Mouse (Mus musculus): ENCODE measurements around the gene Ttc39d. TPM values are rescaled to one million over a fixed set of nuclear protein-coding genes. Genes with fewer than 3 reads are reported as not detected.

Ttc39d gene
- polyA plus RNA-seq, 1 experiment from 2014 or later: not detected

DNA sequence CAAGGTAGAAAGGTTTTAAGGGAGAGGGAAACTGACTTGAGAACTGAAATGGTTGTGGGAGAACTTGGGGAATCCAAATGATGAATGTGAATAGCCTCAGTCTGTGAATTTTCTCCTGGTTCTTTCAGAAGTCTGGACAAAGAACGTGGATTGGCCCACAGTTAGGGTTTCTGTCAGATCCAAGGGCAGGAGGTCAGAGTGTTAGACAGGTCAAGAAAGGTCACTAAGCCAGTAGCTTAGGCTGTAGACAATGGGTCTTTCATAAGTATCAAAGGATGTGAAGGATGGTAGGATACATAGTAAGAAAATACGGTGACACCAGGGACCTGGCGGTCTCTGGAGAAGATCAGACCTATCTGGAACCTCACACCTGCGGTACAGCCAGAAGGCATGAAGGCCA is 39.8 kb upstream of the Ttc39d start:
- Histone ChIP-seq H3K4me3 (replicated peaks; ENCODE audit: low read depth, low read length) (no peak overlapping the region), H3K36me3 (ENCODE audit: insufficient read depth, low read length) (no peaks in the 10 kb centered on the region), H3K27me3 (ENCODE audit: insufficient read depth, low read length) (no peaks in the 10 kb centered on the region), H3K4me1 (replicated peaks; ENCODE audit: insufficient read depth, low read length) (peaks cover 9% of the 10 kb centered on the region; the same call in 1 of the 2 replicates), H3K9me3 (replicated peaks; ENCODE audit: low read length) (no peaks in the 10 kb centered on the region), H3K9ac (ENCODE audit: low read depth, low read length) (no peak overlapping the region), H3K27ac (no peak overlapping the region), H3K4me2 (ENCODE audit: low read length) (no peak overlapping the region)
- ATAC-seq (replicated peaks; ENCODE audit: low FRiP score, low read depth) (no peak), DNase-seq (ENCODE audit: low spot score) (no peak)
- no peak for TF ChIP-seq CTCF (IDR thresholded peaks at IDR 0.05; ENCODE audit: low read depth)
- 79% methylated on average over 4 of the region's 4 CpGs for WGBS

DNA sequence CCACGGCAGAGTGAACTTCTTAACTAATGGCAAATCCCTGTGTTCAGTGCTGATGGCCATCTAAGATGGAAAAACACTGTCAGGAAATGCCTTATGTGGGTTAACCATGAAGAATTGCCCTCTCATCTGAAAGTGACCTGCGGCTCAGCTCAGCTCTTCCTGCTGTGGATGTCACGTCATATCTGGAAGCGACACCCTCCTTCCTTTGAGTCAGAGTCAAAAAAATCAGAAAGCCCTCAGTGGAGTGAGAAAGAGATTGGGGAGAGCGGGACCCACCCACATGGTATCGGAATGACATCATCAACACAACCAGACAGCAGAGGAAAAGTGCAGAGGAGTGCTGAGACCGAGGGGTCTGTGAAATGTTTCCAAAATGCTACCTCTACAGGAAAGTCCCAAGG is 39.4 kb upstream of the Ttc39d start:
- Histone ChIP-seq H3K36me3 (ENCODE audit: insufficient read depth, low read length) (no peaks in the 10 kb centered on the region), H3K4me2 (ENCODE audit: low read length) (0 out of 2 replicates have a peak overlapping the region, but pooled peaks have one; percentile 47), H3K27ac (no peak overlapping the region), H3K9ac (ENCODE audit: low read depth, low read length) (no peak overlapping the region), H3K9me3 (replicated peaks; ENCODE audit: low read length) (no peaks in the 10 kb centered on the region), H3K4me3 (replicated peaks; ENCODE audit: low read depth, low read length) (no peak overlapping the region), H3K27me3 (ENCODE audit: insufficient read depth, low read length) (no peaks in the 10 kb centered on the region), H3K4me1 (replicated peaks; ENCODE audit: insufficient read depth, low read length) (peaks cover 9% of the 10 kb centered on the region; the same call in 1 of the 2 replicates)
- TF ChIP-seq CTCF (IDR thresholded peaks at IDR 0.05; ENCODE audit: low read depth): no peak
- WGBS: 48% methylated on average over 7 of the region's 7 CpGs
- ATAC-seq (replicated peaks; ENCODE audit: low FRiP score, low read depth): peak; percentile 47; the same call in 1 of the 2 replicates
- peak; percentile 59 for DNase-seq (ENCODE audit: low spot score)

DNA sequence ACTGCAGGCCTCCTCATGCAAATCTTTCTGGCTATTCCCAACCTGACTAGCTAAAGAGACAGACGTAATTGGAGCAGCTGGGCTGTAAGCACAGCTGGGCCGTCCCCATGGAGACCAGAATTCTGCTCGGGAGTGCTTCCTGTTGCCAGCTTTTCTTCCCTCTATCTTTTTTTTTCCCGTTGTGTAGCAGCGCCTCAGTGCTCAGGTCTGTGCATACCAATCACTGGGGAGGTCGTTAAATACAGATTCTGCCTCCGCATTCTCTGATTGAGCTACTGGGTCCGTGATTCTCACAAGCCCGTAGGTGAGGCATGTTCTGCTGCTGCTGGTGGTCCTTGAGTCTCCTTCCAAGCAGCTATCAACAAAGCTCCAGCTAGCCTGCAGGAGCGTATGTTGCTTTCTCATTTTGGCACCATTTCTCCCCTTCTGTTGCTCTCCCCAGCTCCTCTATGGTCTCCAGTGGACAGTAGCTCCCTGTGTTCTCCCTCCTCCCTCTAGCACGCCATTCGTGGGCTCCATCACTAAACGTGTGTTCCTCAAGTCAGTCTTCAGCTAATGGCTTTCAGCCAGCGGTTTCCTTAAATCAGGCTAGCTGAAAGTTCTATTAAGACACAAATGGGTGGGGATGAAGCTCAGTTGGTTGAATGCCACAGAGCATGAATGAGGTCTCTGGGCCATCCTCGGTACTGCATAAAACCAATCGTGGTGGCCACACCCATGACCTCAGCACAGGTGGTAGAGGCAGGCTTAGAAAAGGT is 38.7 kb upstream of the Ttc39d start:
- H3K4me3 ChIP-seq (replicated peaks; ENCODE audit: low read depth, low read length): 0 out of 2 replicates have a peak overlapping the region, but pooled peaks have one; percentile 5
- H3K27ac ChIP-seq: peak overlapping the region; percentile 25; the same call in 1 of the 2 replicates
- no peaks in the 10 kb centered on the region for H3K36me3 ChIP-seq (ENCODE audit: insufficient read depth, low read length)
- peak; percentile 83; the same call in 1 of the 2 replicates for ATAC-seq (replicated peaks; ENCODE audit: low FRiP score, low read depth)
- no peak overlapping the region for H3K9ac ChIP-seq (ENCODE audit: low read depth, low read length)
- H3K4me2 ChIP-seq (ENCODE audit: low read length): peak overlapping the region; percentile 47
- peaks cover 9% of the 10 kb centered on the region; the same call in 1 of the 2 replicates for H3K4me1 ChIP-seq (replicated peaks; ENCODE audit: insufficient read depth, low read length)
- no peak for TF ChIP-seq CTCF (IDR thresholded peaks at IDR 0.05; ENCODE audit: low read depth)
- peak; percentile 93 for DNase-seq (ENCODE audit: low spot score)
- no peaks in the 10 kb centered on the region for H3K27me3 ChIP-seq (ENCODE audit: insufficient read depth, low read length)
- H3K9me3 ChIP-seq (replicated peaks; ENCODE audit: low read length): no peaks in the 10 kb centered on the region
- WGBS: 18% methylated on average over 16 of the region's 16 CpGs

DNA sequence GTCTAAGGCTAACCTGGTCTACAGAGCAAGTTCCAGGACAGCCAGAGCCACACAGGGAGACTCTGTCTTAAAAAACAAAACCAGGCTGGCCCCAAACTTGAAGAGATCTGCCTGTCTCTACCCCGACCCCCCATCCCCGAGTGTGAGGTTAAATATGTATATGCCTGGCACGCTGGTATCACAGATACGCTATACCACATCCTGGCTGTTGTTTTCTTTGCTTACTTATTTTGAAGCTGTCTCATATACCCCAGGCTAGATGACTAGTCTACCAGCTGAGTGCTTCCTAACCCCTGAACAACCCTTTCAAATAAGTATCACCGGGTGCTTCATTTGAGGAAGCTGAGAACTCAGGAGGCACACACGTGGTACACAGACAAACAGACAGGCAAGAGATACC is 37.5 kb upstream of the Ttc39d start:
- ATAC-seq (replicated peaks; ENCODE audit: low FRiP score, low read depth) (no peak), DNase-seq (ENCODE audit: low spot score) (no peak)
- Histone ChIP-seq H3K9ac (ENCODE audit: low read depth, low read length) (no peak overlapping the region), H3K27me3 (ENCODE audit: insufficient read depth, low read length) (no peaks in the 10 kb centered on the region), H3K4me1 (replicated peaks; ENCODE audit: insufficient read depth, low read length) (peaks cover 10% of the 10 kb centered on the region; the same call in 1 of the 2 replicates), H3K4me3 (replicated peaks; ENCODE audit: low read depth, low read length) (no peak overlapping the region), H3K4me2 (ENCODE audit: low read length) (no peak overlapping the region), H3K27ac (no peak overlapping the region), H3K9me3 (replicated peaks; ENCODE audit: low read length) (no peaks in the 10 kb centered on the region), H3K36me3 (ENCODE audit: insufficient read depth, low read length) (no peaks in the 10 kb centered on the region)
- WGBS: 96% methylated on average over 6 of the region's 6 CpGs
- TF ChIP-seq CTCF (IDR thresholded peaks at IDR 0.05; ENCODE audit: low read depth): no peak

DNA sequence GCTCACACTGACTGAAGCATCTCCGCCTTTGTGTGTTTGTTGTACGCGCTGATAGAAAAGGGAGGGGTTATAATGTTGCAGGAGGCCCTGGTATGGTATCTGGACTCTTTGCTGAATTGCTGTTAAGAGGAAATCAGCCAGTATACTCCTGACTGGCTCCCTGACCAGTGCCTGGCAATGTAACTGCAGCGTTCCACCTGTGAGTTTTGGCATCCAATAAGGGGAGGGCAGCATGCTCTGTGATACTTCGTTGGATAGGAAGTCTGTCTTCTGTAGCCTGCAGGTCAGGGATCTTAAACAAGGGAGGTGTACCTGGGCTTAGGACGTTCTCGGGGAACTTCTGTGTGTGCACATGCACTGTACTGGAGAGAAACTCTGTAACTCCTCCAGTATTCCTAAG is 36.3 kb upstream of the Ttc39d start:
- no peak for ATAC-seq (replicated peaks; ENCODE audit: low FRiP score, low read depth)
- H3K4me1 ChIP-seq (replicated peaks; ENCODE audit: insufficient read depth, low read length): peaks cover 15% of the 10 kb centered on the region; the same call in 1 of the 2 replicates
- H3K36me3 ChIP-seq (ENCODE audit: insufficient read depth, low read length): no peaks in the 10 kb centered on the region
- H3K9ac ChIP-seq (ENCODE audit: low read depth, low read length): no peak overlapping the region
- no peak overlapping the region for H3K4me3 ChIP-seq (replicated peaks; ENCODE audit: low read depth, low read length)
- H3K9me3 ChIP-seq (replicated peaks; ENCODE audit: low read length): no peaks in the 10 kb centered on the region
- H3K27me3 ChIP-seq (ENCODE audit: insufficient read depth, low read length): no peaks in the 10 kb centered on the region
- TF ChIP-seq CTCF (IDR thresholded peaks at IDR 0.05; ENCODE audit: low read depth): no peak
- DNase-seq (ENCODE audit: low spot score): no peak
- H3K27ac ChIP-seq: no peak overlapping the region
- WGBS: 84% methylated on average over 7 of the region's 7 CpGs
- H3K4me2 ChIP-seq (ENCODE audit: low read length): no peak overlapping the region

DNA sequence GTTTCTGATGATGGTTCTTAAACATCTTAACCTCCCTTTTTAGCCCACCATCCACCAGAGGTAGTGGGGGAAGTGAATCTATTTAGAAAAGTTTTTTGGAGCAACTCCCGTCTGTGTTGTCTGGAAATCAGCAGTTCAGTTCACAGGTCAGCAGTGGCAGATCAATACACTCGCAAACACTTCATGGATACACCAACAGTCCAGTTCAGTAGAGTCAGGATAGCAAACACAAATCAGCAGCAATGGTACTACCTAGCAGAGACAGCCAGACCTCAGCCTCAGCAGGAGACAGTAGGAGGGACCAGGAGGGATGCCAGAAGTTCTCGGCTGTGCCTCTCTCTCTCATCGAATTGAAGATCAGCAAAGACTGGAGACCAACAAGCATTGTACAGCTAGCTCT is 35.3 kb upstream of the Ttc39d start:
- H3K36me3 ChIP-seq (ENCODE audit: insufficient read depth, low read length): no peaks in the 10 kb centered on the region
- TF ChIP-seq CTCF (IDR thresholded peaks at IDR 0.05; ENCODE audit: low read depth): no peak
- no peak overlapping the region for H3K9ac ChIP-seq (ENCODE audit: low read depth, low read length)
- H3K27ac ChIP-seq: no peak overlapping the region
- H3K4me2 ChIP-seq (ENCODE audit: low read length): no peak overlapping the region
- ATAC-seq (replicated peaks; ENCODE audit: low FRiP score, low read depth) (no peak), DNase-seq (ENCODE audit: low spot score) (no peak)
- H3K4me3 ChIP-seq (replicated peaks; ENCODE audit: low read depth, low read length): no peak overlapping the region
- H3K9me3 ChIP-seq (replicated peaks; ENCODE audit: low read length): no peaks in the 10 kb centered on the region
- H3K4me1 ChIP-seq (replicated peaks; ENCODE audit: insufficient read depth, low read length): peaks cover 15% of the 10 kb centered on the region; the same call in 1 of the 2 replicates
- 92% methylated on average over 4 of the region's 4 CpGs for WGBS
- H3K27me3 ChIP-seq (ENCODE audit: insufficient read depth, low read length): no peaks in the 10 kb centered on the region

Measured in kidney, postnatal 0 days (tissue).